Mouse (Mus musculus): ENCODE results near the gene Map1lc3b.

- TF ChIP-seq POLR2A (IDR thresholded peaks at IDR 0.05; ENCODE audit: control insufficient read depth, low read depth, low read length) = no peak
- TF ChIP-seq CTCF (IDR thresholded peaks at IDR 0.05; ENCODE audit: control insufficient read depth, insufficient read depth, insufficient replicate concordance, low read depth, low read length) = no peak
Observed at GRCm38 (mm10) chr8:121632401-121632800, 42.2 kb downstream of the Map1lc3b start.

Measured in testis, adult 2 months (tissue).